Mouse (Mus musculus) kidney, embryonic 15.5 days (tissue): ENCODE measurements around the gene Cpsf4l. TPM values are rescaled to one million over a fixed set of nuclear protein-coding genes. Genes with fewer than 3 reads are reported as not detected.

Experiments
- polyA plus RNA-seq: library from polyadenylated mRNA; unstranded; fragments of >200 nt; fragmentation: Nextera tagmentation; extraction: Ambion mirVana; gene quantifications from 2 replicates; pipeline ENCODE4 v1.2.1, GENCODE M21; 2015

Cpsf4l gene
- polyA plus RNA-seq, 1 experiment from 2014 or later: 0.74 TPM

Other genes with a start within 250 kb of the Cpsf4l start
- gene Sstr2, start 90.7 kb downstream of the Cpsf4l start, polyA plus RNA-seq: 0.51 and 1.1 TPM in 2 replicates
- gene Cog1, start 60.8 kb downstream of the Cpsf4l start, polyA plus RNA-seq: 23.6 and 25.6 TPM in 2 replicates
- 22.0 and 22.2 TPM in 2 replicates for gene Slc39a11, start 59.9 kb downstream of the Cpsf4l start, polyA plus RNA-seq
- gene Fam104a, start 25.9 kb downstream of the Cpsf4l start, polyA plus RNA-seq: 44.4 and 45.3 TPM in 2 replicates
- gene D11Wsu47e, start 25.6 kb downstream of the Cpsf4l start, polyA plus RNA-seq: 21.3 and 22.0 TPM in 2 replicates
- 63.7 and 66.7 TPM in 2 replicates for gene Cdc42ep4, start 41.9 kb upstream of the Cpsf4l start, polyA plus RNA-seq